Mouse (Mus musculus) spleen, postnatal 14 days (tissue): ENCODE data around the gene Olfr766-ps1.
A peak's percentile ranks its signal among the peaks of the same experiment; 100 is the strongest.
"Not testable (repeated sequence)": the region's sequence is repeated elsewhere in the genome, so short reads cannot be mapped to it uniquely, and the experiment has no call there.

Experiments
- DNase-seq, 2 experiments: peaks; one replicate each; pipeline ENCODE4 v3.0.0; 2021 to 2022; ENCODE audit warnings: low spot score in 2 of 2

The Olfr766-ps1 gene

DNA sequence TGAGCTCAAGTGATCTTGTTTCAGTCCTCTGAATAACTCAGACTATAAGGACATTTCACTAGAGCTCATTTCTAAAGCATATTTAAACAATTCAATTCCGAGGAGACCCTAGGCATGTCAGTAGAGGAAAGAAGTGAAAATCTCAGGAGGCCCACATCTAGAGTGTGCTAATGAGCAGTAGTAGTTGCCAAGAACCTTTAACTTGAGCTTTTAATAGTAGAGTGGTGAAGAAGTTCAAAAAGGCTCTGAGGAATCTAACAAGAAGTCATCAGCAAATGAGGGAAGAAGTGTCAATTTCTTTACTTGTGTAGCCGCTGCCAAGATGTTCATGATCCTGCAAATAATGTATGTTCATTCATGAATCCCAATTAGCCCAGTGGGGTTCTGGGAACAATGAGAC lies at the start of gene Olfr766-ps1:
Olfr766-ps1 (minus strand) TSS at position 101 of the 400 bp plus-strand sequence.
- DNase-seq, result no peak

DNA sequence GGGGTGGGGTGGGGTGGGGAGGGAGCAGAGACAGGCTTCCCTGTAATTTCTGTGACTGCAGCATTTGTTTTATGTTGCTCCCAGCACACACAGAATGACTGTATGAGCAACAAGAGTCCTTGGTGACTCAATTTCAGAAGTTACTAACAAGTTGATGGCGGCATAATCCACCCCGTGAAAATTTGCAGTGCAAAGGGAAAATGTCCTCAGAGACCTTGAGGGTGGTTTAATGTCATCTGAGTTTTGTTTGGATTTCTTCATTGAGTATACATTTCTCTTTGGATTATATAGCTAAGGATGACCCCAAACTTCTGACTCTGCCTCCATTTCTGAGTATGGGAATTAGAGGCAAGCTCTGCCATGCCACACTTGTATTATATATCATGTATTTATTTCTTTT lies 49.0 kb upstream of the Olfr766-ps1 start, which contains the start of gene Olfr769:
Olfr769 (minus strand) TSS at position 101 of the 400 bp plus-strand sequence.
- DNase-seq, result no peak

DNA sequence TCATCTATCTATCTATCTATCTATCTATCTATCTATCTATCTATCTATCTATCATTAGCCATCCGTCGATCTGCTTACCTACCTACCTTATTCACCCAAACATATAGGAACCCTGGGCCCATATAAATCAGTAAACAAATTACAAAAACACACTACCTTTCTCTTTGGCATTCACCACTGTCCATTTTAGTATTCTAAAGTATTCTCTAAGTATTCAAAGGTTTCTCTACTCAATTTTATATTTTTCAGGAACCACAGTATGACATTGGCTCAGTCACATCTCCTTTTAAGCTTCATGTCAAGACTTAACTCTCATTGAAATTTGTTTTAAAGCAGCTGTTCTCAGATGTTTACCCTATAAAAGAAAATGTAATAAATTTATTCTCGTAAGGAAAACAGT lies 46.4 kb upstream of the Olfr766-ps1 start:
- no peak for DNase-seq

DNA sequence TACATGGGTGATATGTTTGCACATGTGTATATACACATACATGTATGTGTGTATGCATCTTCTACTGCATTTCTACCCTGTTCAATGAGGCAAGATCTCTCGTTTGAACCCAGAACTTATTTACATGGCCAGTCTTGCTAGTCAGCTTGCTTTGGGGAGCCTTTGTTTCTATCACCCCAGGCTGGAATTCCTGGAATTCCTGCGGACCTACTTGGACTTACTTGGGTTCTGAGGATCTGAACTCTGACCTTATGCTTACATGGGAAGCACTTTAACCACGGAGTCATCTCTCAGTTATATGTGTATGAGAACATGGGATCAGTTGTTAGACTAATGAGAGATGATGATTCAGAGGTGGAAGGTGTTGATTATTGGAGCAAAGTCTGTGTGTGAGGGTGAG lies 32.5 kb upstream of the Olfr766-ps1 start:
- no peak for DNase-seq

DNA sequence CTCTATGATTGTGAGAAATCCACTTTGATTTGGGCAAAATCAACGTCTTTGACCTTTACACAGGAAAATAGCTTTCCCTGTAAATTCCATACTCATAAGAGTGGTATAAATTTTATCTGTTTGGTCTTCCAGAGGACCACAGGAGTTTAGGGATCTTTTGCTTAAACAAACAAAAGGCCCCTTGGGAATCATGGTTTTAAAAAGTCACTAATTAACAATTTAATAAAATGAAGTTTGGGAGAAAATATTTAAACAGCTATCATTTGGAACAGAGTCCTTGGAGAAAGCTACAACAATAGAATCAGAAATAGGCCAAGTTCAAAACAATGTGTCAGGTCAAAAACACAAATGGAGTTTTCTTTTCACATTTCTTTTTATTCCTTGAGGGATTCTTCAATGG lies 30.5 kb upstream of the Olfr766-ps1 start, which contains the start of gene Olfr768:
Olfr768 (minus strand) TSS at position 101 of the 400 bp plus-strand sequence.
- no peak for DNase-seq

DNA sequence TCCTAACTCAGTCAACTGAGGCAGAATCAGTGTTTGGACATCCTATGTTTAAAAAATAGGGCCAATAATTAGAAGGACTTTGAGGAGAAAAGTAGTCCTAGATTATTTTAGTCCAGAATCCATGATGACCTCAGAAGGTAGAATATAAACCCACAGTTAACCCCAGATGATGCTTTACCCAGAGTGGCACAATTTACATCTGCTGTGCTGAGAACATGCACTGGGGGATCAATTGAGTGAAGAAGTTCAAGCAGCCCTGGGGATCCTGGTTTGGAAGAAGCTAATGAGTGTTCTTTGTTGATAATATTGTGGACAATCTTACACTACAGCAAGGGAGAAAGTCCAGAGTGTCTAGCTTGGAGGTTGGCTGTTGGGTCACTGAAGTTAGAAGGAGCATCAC lies 14.0 kb upstream of the Olfr766-ps1 start, which contains the start of gene Olfr767:
Olfr767 (minus strand) TSS at position 101 of the 400 bp plus-strand sequence.
- DNase-seq, result not testable (repeated sequence)

DNA sequence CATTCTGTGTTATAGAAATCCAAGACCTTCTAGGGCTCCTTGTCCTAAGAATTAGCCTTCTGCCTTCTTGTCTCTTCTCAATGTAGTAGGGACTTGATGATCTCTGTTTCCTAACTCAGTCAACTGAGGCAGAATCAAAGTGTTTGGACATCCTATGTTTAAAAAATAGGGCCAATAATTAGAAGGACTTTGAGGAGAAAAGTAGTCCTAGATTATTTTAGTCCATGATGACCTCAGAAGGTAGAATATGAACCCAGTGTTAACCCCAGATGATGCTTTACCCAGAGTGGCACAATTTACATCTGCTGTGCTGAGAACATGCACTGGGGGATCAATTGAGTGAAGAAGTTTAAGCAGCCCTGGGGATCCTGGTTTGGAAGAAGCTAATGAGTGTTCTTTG lies 18.9 kb downstream of the Olfr766-ps1 start, which contains the start of gene Olfr765:
Olfr765 (minus strand) TSS at position 101 of the 400 bp plus-strand sequence.
- DNase-seq, result not testable (repeated sequence)

DNA sequence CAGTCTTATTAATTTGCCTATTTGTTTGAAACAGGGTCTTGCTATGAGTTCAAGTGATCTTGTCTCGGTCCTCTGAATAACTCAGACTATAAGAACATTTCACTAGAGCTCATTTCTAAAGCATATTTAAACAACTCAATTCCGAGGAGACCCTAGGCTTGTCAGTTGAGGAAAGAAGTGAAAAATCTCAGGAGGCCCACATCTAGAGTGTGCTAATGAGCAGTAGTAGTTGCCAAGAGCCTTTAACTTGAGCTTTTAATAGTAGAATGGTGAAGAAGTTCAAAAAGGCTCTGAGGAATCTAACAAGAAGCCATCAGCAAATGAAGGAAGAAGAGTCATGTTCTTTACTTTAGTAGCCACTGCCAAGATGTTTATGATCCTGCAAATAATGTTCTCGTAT lies 29.0 kb downstream of the Olfr766-ps1 start, which contains the start of gene Olfr764-ps1:
Olfr764-ps1 (minus strand) TSS at position 101 of the 400 bp plus-strand sequence.
- no peak for DNase-seq

DNA sequence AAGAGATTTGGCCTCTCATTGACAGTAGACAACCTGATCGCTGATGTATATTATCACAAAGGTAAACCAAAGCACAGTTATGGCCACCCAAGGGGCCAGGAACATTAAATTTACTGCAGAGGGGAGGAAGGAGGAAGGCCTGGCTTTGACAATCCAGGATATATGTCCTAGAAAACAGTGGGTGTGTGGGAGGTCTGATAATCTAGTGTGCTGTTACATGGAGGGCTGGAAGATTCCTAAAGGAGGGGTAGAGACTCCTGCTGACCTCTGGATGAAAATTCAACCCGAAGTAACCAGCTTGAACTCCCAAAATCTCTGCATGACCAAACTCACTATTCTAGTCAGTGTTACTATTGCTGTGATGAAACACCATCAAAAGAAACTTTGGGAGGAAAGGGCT lies 40.4 kb downstream of the Olfr766-ps1 start:
- no peak for DNase-seq

DNA sequence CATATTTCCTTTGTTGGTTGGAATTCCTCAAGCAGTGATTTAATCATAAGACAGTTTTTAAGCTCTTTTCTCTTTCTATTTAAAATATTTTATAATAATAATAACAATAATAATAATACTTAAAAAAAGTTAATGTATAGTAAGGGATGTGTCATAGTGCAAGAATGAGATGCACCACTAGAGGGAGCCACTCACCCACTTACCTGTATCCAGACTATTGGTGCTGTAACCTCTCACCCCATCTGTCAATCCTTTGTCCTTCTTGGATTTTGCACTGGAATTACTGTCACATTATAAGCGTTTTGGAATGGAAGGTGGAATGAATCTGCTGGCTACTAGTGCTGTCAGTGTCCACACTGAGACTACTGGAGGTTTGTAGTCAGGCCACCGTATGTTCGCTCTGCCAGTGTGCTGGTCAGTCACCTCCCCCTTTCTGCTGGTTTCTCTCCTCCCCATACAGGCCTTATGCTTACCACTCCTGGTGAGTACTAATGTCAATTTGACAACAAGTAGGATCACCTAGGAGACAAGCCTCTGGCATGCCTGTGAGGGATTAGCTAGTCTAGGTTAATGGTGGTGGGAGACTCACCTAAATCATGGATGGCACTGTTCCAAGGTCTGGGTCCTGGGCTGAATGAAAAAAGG lies 42.6 kb downstream of the Olfr766-ps1 start:
- peak in 1 of 2 experiments; percentile 12 for DNase-seq

DNA sequence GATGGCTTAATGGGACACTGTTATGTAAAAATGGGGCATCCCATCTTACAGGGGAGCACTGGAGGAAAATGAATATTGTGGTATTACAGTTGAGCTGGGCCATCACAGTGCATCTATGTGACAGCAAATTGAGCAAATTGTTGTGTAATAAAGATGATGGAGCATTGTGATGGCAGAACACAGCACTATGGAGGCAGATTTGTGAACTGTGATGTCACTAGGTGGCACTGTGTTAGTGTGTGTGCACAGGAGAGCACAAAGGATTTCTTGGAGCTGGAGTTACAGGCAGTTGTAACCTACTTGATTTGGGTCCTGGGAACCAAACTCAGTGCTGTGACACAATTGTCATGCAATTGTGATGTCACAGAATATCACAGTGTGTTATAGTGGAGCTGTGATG lies 45.5 kb downstream of the Olfr766-ps1 start:
- DNase-seq, result no peak

DNA sequence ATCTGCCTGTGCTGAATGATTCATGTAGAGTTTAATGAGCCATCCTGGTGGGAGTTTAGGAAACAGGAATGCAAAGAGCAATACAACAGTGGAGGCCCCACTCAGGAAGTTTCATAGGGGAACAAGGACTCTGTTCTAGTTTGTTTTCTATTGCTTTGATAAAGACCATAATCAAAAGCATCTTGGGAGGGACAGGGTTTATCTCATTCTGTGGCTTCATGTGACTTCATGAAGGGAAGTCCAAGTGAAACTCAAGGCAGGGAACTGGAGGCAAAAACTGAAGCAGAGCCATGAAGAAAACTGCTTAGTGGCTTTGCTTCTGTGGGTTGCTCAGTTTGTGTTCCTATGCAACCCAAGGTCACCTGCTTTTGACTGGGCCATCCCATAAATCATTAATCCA lies 54.3 kb downstream of the Olfr766-ps1 start:
- DNase-seq, result no peak
